Mouse (Mus musculus) limb, embryonic 15.5 days (tissue): Measurements from ENCODE around the gene Gnas. TPM values are rescaled to one million over a fixed set of nuclear protein-coding genes. Genes with fewer than 3 reads are reported as not detected.
A peak's percentile ranks its signal among the peaks of the same experiment; 100 is the strongest.
"Not testable (repeated sequence)": the region's sequence is repeated elsewhere in the genome, so short reads cannot be mapped to it uniquely, and the experiment has no call there.

Source experiments
- ATAC-seq: fragments of 200-750 bp; cut with Nextera tagmentation; 2 replicates; pipeline ENCODE4 v1.8.0; 2017; ENCODE audit warnings: low read depth, moderate TSS enrichment; ENCODE audit not compliant: insufficient number of reproducible peaks, low FRiP score, low TSS enrichment
- H3K27ac ChIP-seq: fragments of 300-500 bp; sonication (generic); 2 replicates; pipeline ENCODE4 v1.5.1; 2015; ENCODE audit warnings: moderate library complexity, mild to moderate bottlenecking, inconsistent platforms
- H3K27me3 ChIP-seq: fragments of 300-500 bp; sonication (generic); 2 replicates; pipeline ENCODE4 v1.6.1; 2015; ENCODE audit warnings: inconsistent platforms
- H3K36me3 ChIP-seq: fragments of 300-500 bp; sonication (generic); 2 replicates; pipeline ENCODE4 v1.6.1; 2015; ENCODE audit warnings: inconsistent platforms
- H3K4me1 ChIP-seq: fragments of 300-500 bp; sonication (generic); 2 replicates; pipeline ENCODE4 v1.6.1; 2015; ENCODE audit warnings: inconsistent platforms
- H3K4me2 ChIP-seq: fragments of 300-500 bp; sonication (generic); 2 replicates; pipeline ENCODE4 v1.6.1; 2015; ENCODE audit warnings: mild to moderate bottlenecking, inconsistent platforms
- H3K4me3 ChIP-seq: fragments of 300-500 bp; sonication (generic); 2 replicates; pipeline ENCODE4 v1.5.1; 2015; ENCODE audit warnings: mild to moderate bottlenecking, inconsistent platforms
- H3K9ac ChIP-seq: fragments of 300-500 bp; sonication (generic); 2 replicates; pipeline ENCODE4 v1.6.1; 2015; ENCODE audit warnings: inconsistent platforms
- H3K9me3 ChIP-seq: fragments of 300-500 bp; sonication (generic); 2 replicates; pipeline ENCODE4 v1.6.1; 2016; ENCODE audit warnings: inconsistent platforms
- WGBS: fragments of 180-500 bp; shearing (Covaris S2); methylation state at CpG from one replicate; pipeline ENCODE4 v1.1.7; 2015; 5-methylcytosine and 5-hydroxymethylcytosine counted together
- polyA plus RNA-seq: library from polyadenylated mRNA; unstranded; fragments of >200 nt; fragmentation: Nextera tagmentation; extraction: Ambion mirVana; gene quantifications from 2 replicates; pipeline ENCODE4 v1.2.1, GENCODE M21; 2015

Gene Gnas
- polyA plus RNA-seq, 1 experiment from 2014 or later: 2,166 TPM

GRCm38 (mm10) chr2:174311613-174312012, 27.5 kb downstream of the Gnas start:
- H3K9me3 ChIP-seq: no peaks in the 10 kb centered on the region
- no peak overlapping the region for H3K4me3 ChIP-seq
- H3K4me2 ChIP-seq: no peak overlapping the region
- H3K27me3 ChIP-seq: no peaks in the 10 kb centered on the region
- ATAC-seq: no peak
- H3K9ac ChIP-seq: no peak overlapping the region
- WGBS: 74% methylated on average over 1 of the region's 1 CpGs
- H3K27ac ChIP-seq: no peak overlapping the region
- H3K36me3 ChIP-seq: no peaks in the 10 kb centered on the region
- peaks cover 11% of the 10 kb centered on the region for H3K4me1 ChIP-seq

GRCm38 (mm10) chr2:174312118-174312647, 28.1 kb downstream of the Gnas start:
- no peaks in the 10 kb centered on the region for H3K27me3 ChIP-seq
- no peak overlapping the region for H3K4me3 ChIP-seq
- 0 out of 2 replicates have a peak overlapping the region, but pooled peaks have one; percentile 17 for H3K27ac ChIP-seq
- H3K4me1 ChIP-seq: peaks cover 11% of the 10 kb centered on the region
- no peak overlapping the region for H3K4me2 ChIP-seq
- peak; percentile 25; the same call in 1 of the 2 replicates for ATAC-seq
- no peaks in the 10 kb centered on the region for H3K36me3 ChIP-seq
- 27% methylated on average over 4 of the region's 4 CpGs for WGBS
- H3K9ac ChIP-seq: no peak overlapping the region
- no peaks in the 10 kb centered on the region for H3K9me3 ChIP-seq

- Histone ChIP-seq H3K27me3 (no peaks in the 10 kb centered on the region), H3K27ac (0 out of 2 replicates have a peak overlapping the region, but pooled peaks have one; percentile 17), H3K4me3 (no peak overlapping the region), H3K4me1 (peaks cover 11% of the 10 kb centered on the region), H3K36me3 (no peaks in the 10 kb centered on the region), H3K9me3 (no peaks in the 10 kb centered on the region), H3K9ac (no peak overlapping the region), H3K4me2 (no peak overlapping the region)
- no peak for ATAC-seq
- 89% methylated on average over 2 of the region's 2 CpGs for WGBS
Observed at GRCm38 (mm10) chr2:174312661-174313060, 28.5 kb downstream of the Gnas start.

- not testable (repeated sequence) for H3K27ac ChIP-seq, H3K9ac ChIP-seq, H3K4me2 ChIP-seq, ATAC-seq, H3K36me3 ChIP-seq, H3K27me3 ChIP-seq, H3K9me3 ChIP-seq, H3K4me3 ChIP-seq
- peaks cover 11% of the 10 kb centered on the region for H3K4me1 ChIP-seq
Observed at GRCm38 (mm10) chr2:174315445-174315844, 31.3 kb downstream of the Gnas start.

GRCm38 (mm10) chr2:174316661-174317060, 32.5 kb downstream of the Gnas start:
- no peak overlapping the region for H3K27ac ChIP-seq
- ATAC-seq: no peak
- 70% methylated on average over 9 of the region's 9 CpGs for whole genome bisulfite sequencing
- H3K9ac ChIP-seq: no peak overlapping the region
- peaks cover 7% of the 10 kb centered on the region for H3K4me1 ChIP-seq
- no peaks in the 10 kb centered on the region for H3K36me3 ChIP-seq
- H3K9me3 ChIP-seq: no peaks in the 10 kb centered on the region
- H3K27me3 ChIP-seq: no peaks in the 10 kb centered on the region
- H3K4me3 ChIP-seq: no peak overlapping the region
- no peak overlapping the region for H3K4me2 ChIP-seq

GRCm38 (mm10) chr2:174325989-174326388, 41.9 kb downstream of the Gnas start:
- H3K36me3 ChIP-seq: peaks cover 20% of the 10 kb centered on the region
- H3K27me3 ChIP-seq: no peaks in the 10 kb centered on the region
- no peak for ATAC-seq
- no peaks in the 10 kb centered on the region for H3K9me3 ChIP-seq
- WGBS: 54% methylated on average over 4 of the region's 4 CpGs
- no peak overlapping the region for H3K9ac ChIP-seq
- peaks cover 15% of the 10 kb centered on the region for H3K4me1 ChIP-seq
- H3K4me3 ChIP-seq: 0 out of 2 replicates have a peak overlapping the region, but pooled peaks have one; percentile 94
- no peak overlapping the region for H3K27ac ChIP-seq
- H3K4me2 ChIP-seq: peak overlapping the region; percentile 69; the same call in 1 of the 2 replicates

GRCm38 (mm10) chr2:174326481-174326880, 42.4 kb downstream of the Gnas start:
- ATAC-seq: no peak
- Histone ChIP-seq H3K4me3 (peak overlapping the region; percentile 94), H3K9ac (no peak overlapping the region), H3K27ac (no peak overlapping the region), H3K4me2 (peak overlapping the region; percentile 69), H3K9me3 (no peaks in the 10 kb centered on the region), H3K36me3 (peaks cover 20% of the 10 kb centered on the region), H3K27me3 (no peaks in the 10 kb centered on the region), H3K4me1 (peaks cover 15% of the 10 kb centered on the region)
- WGBS: 61% methylated on average over 8 of the region's 8 CpGs

GRCm38 (mm10) chr2:174327295-174327981, 43.3 kb downstream of the Gnas start:
- peaks cover 20% of the 10 kb centered on the region for H3K36me3 ChIP-seq
- WGBS: 52% methylated on average over 64 of the region's 64 CpGs
- peak overlapping the region; percentile 94 for H3K4me3 ChIP-seq
- H3K9me3 ChIP-seq: no peaks in the 10 kb centered on the region
- peak; percentile 26; the same call in 1 of the 2 replicates for ATAC-seq
- peak overlapping the region; percentile 99 for H3K27ac ChIP-seq
- peaks cover 22% of the 10 kb centered on the region for H3K4me1 ChIP-seq
- H3K9ac ChIP-seq: peak overlapping the region; percentile 54
- no peaks in the 10 kb centered on the region for H3K27me3 ChIP-seq
- peak overlapping the region; percentile 69 for H3K4me2 ChIP-seq

- H3K4me3 ChIP-seq: peak overlapping the region; percentile 94
- H3K4me1 ChIP-seq: peaks cover 30% of the 10 kb centered on the region
- H3K9me3 ChIP-seq: no peaks in the 10 kb centered on the region
- H3K9ac ChIP-seq: peak overlapping the region; percentile 100
- WGBS: 46% methylated on average over 46 of the region's 46 CpGs
- H3K36me3 ChIP-seq: peaks cover 17% of the 10 kb centered on the region
- H3K27me3 ChIP-seq: no peaks in the 10 kb centered on the region
- ATAC-seq: no peak
- peak overlapping the region; percentile 69 for H3K4me2 ChIP-seq
- peak overlapping the region; percentile 99 for H3K27ac ChIP-seq
Observed at GRCm38 (mm10) chr2:174328358-174328905, 44.3 kb downstream of the Gnas start.

GRCm38 (mm10) chr2:174328926-174329662, 45.0 kb downstream of the Gnas start:
- Histone ChIP-seq H3K36me3 (peaks cover 23% of the 10 kb centered on the region), H3K27ac (peak overlapping the region; percentile 99), H3K9ac (peak overlapping the region; percentile 100), H3K9me3 (no peaks in the 10 kb centered on the region), H3K27me3 (no peaks in the 10 kb centered on the region), H3K4me3 (peak overlapping the region; percentile 94), H3K4me1 (peaks cover 37% of the 10 kb centered on the region), H3K4me2 (peak overlapping the region; percentile 69)
- WGBS: 33% methylated on average over 58 of the region's 58 CpGs
- no peak for ATAC-seq

- peaks cover 25% of the 10 kb centered on the region for H3K36me3 ChIP-seq
- H3K4me2 ChIP-seq: peak overlapping the region; percentile 69
- peak overlapping the region; percentile 99 for H3K27ac ChIP-seq
- no peaks in the 10 kb centered on the region for H3K27me3 ChIP-seq
- no peaks in the 10 kb centered on the region for H3K9me3 ChIP-seq
- peaks cover 45% of the 10 kb centered on the region for H3K4me1 ChIP-seq
- H3K9ac ChIP-seq: peak overlapping the region; percentile 100
- peak overlapping the region; percentile 94 for H3K4me3 ChIP-seq
- WGBS: 2% methylated on average over 57 of the region's 131 CpGs
- peak; percentile 90 for ATAC-seq
Observed at GRCm38 (mm10) chr2:174329663-174330615, 45.8 kb downstream of the Gnas start.
